Mouse (Mus musculus): ENCODE data around the gene Ffar4. TPM values are rescaled to one million over a fixed set of nuclear protein-coding genes. Genes with fewer than 3 reads are reported as not detected.

The Ffar4 gene
- total and polyA plus RNA-seq, 3 experiments = not detected

DNA sequence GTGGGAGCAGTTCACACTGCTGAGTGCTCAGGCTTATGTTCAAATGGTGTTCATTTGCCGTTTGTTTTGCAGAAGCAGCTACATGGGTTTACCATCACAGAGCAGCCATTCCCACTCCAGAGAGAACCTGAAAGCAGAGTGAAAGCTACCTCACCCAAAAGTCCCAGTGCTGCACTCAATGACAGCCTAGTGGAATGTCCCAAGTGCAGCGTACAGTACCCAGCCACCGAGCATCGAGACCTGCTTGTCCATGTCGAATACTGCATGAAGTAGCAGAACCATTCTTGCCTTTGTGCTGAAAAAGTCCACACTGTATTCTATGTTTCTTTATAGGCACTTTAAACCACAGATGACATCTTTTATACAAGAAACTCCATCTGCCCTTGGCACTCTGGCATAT, 23.6 kb upstream of the Ffar4 start:
- TF ChIP-seq GABPA (IDR thresholded peaks at IDR 0.05; ENCODE audit: low read depth, low read length) (no peak), ZNF384 (IDR thresholded peaks at IDR 0.05; ENCODE audit: low read depth, low read length) (no peak), ZKSCAN1 (IDR thresholded peaks at IDR 0.05; ENCODE audit: low read depth, low read length) (no peak)

DNA sequence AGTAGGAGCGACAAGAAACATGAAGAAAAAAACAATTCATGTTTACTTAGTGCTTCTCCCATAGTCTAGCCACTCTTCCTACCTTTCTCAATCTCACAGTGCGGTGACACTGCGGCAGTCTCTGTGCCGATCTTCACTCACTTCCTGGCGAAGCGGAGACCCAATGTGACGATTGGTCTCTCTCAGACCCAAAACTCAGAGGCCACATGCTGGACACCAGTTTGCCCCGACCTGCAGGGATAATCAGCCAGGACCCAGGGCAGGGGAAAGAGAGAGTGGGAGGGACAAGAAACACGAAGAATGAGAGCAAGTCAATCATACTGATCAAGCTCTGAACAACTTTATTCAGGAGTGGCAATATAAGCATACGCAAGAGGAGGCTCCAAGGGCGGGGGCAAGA, 21.8 kb upstream of the Ffar4 start:
- Histone ChIP-seq H3K9me3 (replicated peaks; ENCODE audit: insufficient read depth, low read length) (no peaks in the 10 kb centered on the region), H3K36me3 (ENCODE audit: control insufficient read depth in 1 of 2, insufficient read depth in 2 of 2, low read length in 2 of 2) (peaks cover 0 to 4% of the 10 kb centered on the region in 2 experiments; a peak in 1 of 4 replicates), H3K9ac (ENCODE audit: control insufficient read depth, low read depth, low read length, poor library complexity, severe bottlenecking) (no peak overlapping the region), H3K79me2 (ENCODE audit: control insufficient read depth, insufficient read depth, low read length, poor library complexity) (no peaks in the 10 kb centered on the region), H3K4me1 (ENCODE audit: control insufficient read depth in 1 of 2, insufficient read depth in 2 of 2, low read length in 2 of 2) (no peaks in the 10 kb centered on the region), H3K27ac (ENCODE audit: control insufficient read depth, low read depth, low read length) (no peak overlapping the region), H3K4me3 (ENCODE audit: control insufficient read depth in 1 of 2, insufficient read depth in 1 of 2, low read depth in 2 of 2, low read length in 2 of 2) (no peak overlapping the region), H3K27me3 (ENCODE audit: control insufficient read depth in 1 of 2, insufficient read depth in 2 of 2, low read length in 2 of 2) (no peaks in the 10 kb centered on the region)
- no peak for DNase-seq (ENCODE audit: low read depth, low spot score)
- TF ChIP-seq NRF1 (IDR thresholded peaks at IDR 0.05; ENCODE audit: insufficient read depth, low read depth, low read length, poor library complexity, severe bottlenecking) (no peak), MYB (IDR thresholded peaks at IDR 0.05; ENCODE audit: low read depth, low read length) (no peak), MEF2A (IDR thresholded peaks at IDR 0.05; ENCODE audit: extremely low read depth, insufficient replicate concordance, low read depth, low read length, poor library complexity, severe bottlenecking) (no peak), USF2 (IDR thresholded peaks at IDR 0.05; ENCODE audit: borderline replicate concordance in 1 of 2, insufficient read depth in 1 of 2, low read depth in 1 of 2, low read length in 2 of 2) (no peak), RAD21 (IDR thresholded peaks at IDR 0.05; ENCODE audit: low read depth, low read length) (no peak), ZC3H11A (IDR thresholded peaks at IDR 0.05; ENCODE audit: low read depth, low read length) (no peak), MAX (IDR thresholded peaks at IDR 0.05; ENCODE audit: low read length) (no peak), KAT2A (conservative IDR thresholded peaks at IDR 0.05; ENCODE audit: low read depth, low read length) (no peak), NELFE (IDR thresholded peaks at IDR 0.05; ENCODE audit: low read depth, low read length) (no peak), GABPA (IDR thresholded peaks at IDR 0.05; ENCODE audit: low read depth, low read length) (no peak), SIN3A (IDR thresholded peaks at IDR 0.05; ENCODE audit: low read length) (no peak), HCFC1 (IDR thresholded peaks at IDR 0.05; ENCODE audit: low read depth, low read length) (no peak), USF1 (IDR thresholded peaks at IDR 0.05; ENCODE audit: low read depth, low read length) (no peak), ETS1 (IDR thresholded peaks at IDR 0.05; ENCODE audit: low read depth, low read length) (no peak), ELF1 (IDR thresholded peaks at IDR 0.05; ENCODE audit: low read depth, low read length) (no peak), UBTF (IDR thresholded peaks at IDR 0.05; ENCODE audit: borderline replicate concordance, insufficient read depth, low read depth, low read length) (no peak)

More for the DNA sequence above, 23.6 kb upstream of the Ffar4 start:
- H3K4me3 ChIP-seq (ENCODE audit: control insufficient read depth in 1 of 2, insufficient read depth in 1 of 2, low read depth in 2 of 2, low read length in 2 of 2) = no peak overlapping the region
- peaks cover 0 to 4% of the 10 kb centered on the region in 2 experiments; a peak in 1 of 4 replicates for H3K36me3 ChIP-seq (ENCODE audit: control insufficient read depth in 1 of 2, insufficient read depth in 2 of 2, low read length in 2 of 2)
- no peaks in the 10 kb centered on the region for H3K79me2 ChIP-seq (ENCODE audit: control insufficient read depth, insufficient read depth, low read length, poor library complexity)
- H3K9me3 ChIP-seq (replicated peaks; ENCODE audit: insufficient read depth, low read length) = no peaks in the 10 kb centered on the region
- no peaks in the 10 kb centered on the region for H3K4me1 ChIP-seq (ENCODE audit: control insufficient read depth in 1 of 2, insufficient read depth in 2 of 2, low read length in 2 of 2)
- no peaks in the 10 kb centered on the region for H3K27me3 ChIP-seq (ENCODE audit: control insufficient read depth in 1 of 2, insufficient read depth in 2 of 2, low read length in 2 of 2)
- no peak overlapping the region for H3K27ac ChIP-seq (ENCODE audit: control insufficient read depth, low read depth, low read length)
- DNase-seq (ENCODE audit: low read depth, low spot score) = no peak
- H3K9ac ChIP-seq (ENCODE audit: control insufficient read depth, low read depth, low read length, poor library complexity, severe bottlenecking) = no peak overlapping the region
